Mouse (Mus musculus) thymus, adult 2 months (tissue): Measurements from ENCODE around the gene Ctsc.

ENCODE experiments used
- CTCF ChIP-seq: fragments of 200-500 bp; IDR thresholded peaks from 2 replicates; pipeline ENCODE4 v1.5.1; 2012; ENCODE audit warnings: mild to moderate bottlenecking, control low read depth, low read length, moderate library complexity, borderline replicate concordance; ENCODE audit not compliant: control insufficient read depth, poor library complexity, insufficient read depth; ENCODE audit errors: extremely low read depth
- POLR2A ChIP-seq: fragments of 200-500 bp; IDR thresholded peaks from 2 replicates; pipeline ENCODE4 v1.6.1; 2012; ENCODE audit warnings: mild to moderate bottlenecking, low read length, control low read depth, moderate library complexity; ENCODE audit not compliant: control insufficient read depth, poor library complexity, insufficient read depth; ENCODE audit errors: extremely low read depth

DNA sequence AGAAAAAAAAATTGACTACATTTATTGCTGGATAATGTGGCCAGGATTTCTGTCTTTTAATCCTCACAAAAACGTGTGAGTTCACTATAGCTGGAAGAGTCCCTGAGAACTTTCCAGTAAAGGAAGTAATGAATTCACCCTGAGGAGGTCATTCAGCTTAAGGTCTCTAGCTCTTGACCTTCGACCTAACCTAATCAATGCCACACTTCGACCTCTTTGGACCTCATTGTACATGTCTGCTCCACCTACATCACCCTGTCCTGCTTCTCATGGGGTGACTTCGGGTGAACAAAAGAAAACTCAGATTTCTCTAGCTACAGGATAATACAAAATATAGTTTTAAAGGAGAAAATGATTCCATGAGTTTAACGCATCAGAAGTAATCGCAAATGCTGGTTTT, 16.0 kb downstream of the Ctsc start:
- no peak for TF ChIP-seq POLR2A
- no peak for TF ChIP-seq CTCF
